Mouse (Mus musculus): ENCODE measurements around the gene Chmp2b. TPM values are rescaled to one million over a fixed set of nuclear protein-coding genes. Genes with fewer than 3 reads are reported as not detected.

The Chmp2b gene
- total and polyA plus RNA-seq, 3 experiments = 28.2 to 70.4 (median 50.3) TPM

DNA sequence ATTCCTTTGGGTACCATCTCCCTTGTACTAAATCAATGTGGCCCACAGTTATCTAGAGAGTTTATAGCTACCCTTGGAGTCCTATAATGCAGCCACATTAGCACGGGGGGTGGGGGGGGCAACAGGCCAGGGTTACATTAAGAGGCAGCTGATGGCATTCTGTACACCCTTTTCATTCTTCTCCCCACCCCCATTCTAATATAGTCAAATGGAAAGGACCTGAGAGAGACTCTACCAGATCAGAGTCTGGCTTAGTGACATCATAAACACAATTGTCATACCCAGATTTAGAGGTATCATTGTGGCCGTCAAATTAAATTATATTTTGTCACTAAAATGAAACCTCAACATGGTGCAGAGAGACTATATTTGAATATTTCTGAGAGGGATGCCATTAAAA is 36.5 kb downstream of the Chmp2b start (continued):
- TF ChIP-seq SIN3A (IDR thresholded peaks at IDR 0.05; ENCODE audit: low read length) = no peak

DNA sequence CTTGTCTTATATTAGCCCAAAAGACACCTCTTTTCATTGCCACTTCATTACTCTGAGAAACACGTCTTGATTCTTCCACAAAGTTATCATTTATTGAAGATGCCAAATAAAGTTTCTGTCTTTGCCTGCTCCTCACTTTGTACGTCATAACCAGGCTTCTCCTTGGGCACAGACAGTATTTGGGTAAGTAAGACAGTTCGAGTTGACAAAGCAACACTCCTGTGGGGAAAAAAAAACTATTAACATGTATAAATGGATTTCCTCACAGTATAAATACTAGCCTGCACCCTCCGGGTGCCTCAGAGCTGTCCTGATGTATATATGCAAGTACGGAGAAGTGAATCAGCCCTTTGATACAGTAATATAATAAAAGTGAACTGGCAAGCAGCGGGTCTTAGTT is 42.3 kb downstream of the Chmp2b start, which contains the start of gene Pou1f1:
Pou1f1 (plus strand) TSS at position 301 of the 400 bp plus-strand sequence.
- no peaks in the 10 kb centered on the region for H3K9me3 ChIP-seq (replicated peaks; ENCODE audit: low read length)
- no peaks in the 10 kb centered on the region for H3K27me3 ChIP-seq (replicated peaks)
- no peak for DNase-seq (ENCODE audit: extremely low read depth)
- no peaks in the 10 kb centered on the region for H3K79me2 ChIP-seq (replicated peaks; ENCODE audit: control insufficient read depth, extremely low read depth, insufficient read depth, poor library complexity, severe bottlenecking)
- in situ Hi-C loops (cut with MboI; ENCODE audit: low pct_ligation_motif_present, low pct_unique_long_range_greater_than_20kb, low sequenced_read_pairs) (no loop called here), dilution Hi-C loops (cut with MboI; ENCODE audit: extremely low pct_ligation_motif_present, extremely low pct_unique_long_range_greater_than_20kb, low sequenced_read_pairs) (no loop called here)
- H3K36me3 ChIP-seq (replicated peaks in 1 of 2; ENCODE audit: control insufficient read depth in 1 of 2, insufficient read depth in 1 of 2, low read length in 1 of 2) = no peaks in the 10 kb centered on the region
- no peak within 1 kb of the TSS for H3K27ac ChIP-seq (ENCODE audit: insufficient read depth, low read depth)
- H3K9ac ChIP-seq (ENCODE audit: insufficient read depth, low read depth) = no peak within 1 kb of the TSS
- no peaks in the 10 kb centered on the region for H3K4me1 ChIP-seq (ENCODE audit: control insufficient read depth in 1 of 2, insufficient read depth in 2 of 2)
- H3K4me2 ChIP-seq (ENCODE audit: insufficient read depth, low read depth, poor library complexity, severe bottlenecking) = no peak within 1 kb of the TSS
- TF ChIP-seq RAD21 (IDR thresholded peaks at IDR 0.05; ENCODE audit: low read depth, low read length) = no peak
- H3K4me3 ChIP-seq (replicated peaks in 1 of 3; ENCODE audit: low read depth in 2 of 3, low read length in 2 of 3, poor library complexity in 1 of 3) = no peak within 1 kb of the TSS

DNA sequence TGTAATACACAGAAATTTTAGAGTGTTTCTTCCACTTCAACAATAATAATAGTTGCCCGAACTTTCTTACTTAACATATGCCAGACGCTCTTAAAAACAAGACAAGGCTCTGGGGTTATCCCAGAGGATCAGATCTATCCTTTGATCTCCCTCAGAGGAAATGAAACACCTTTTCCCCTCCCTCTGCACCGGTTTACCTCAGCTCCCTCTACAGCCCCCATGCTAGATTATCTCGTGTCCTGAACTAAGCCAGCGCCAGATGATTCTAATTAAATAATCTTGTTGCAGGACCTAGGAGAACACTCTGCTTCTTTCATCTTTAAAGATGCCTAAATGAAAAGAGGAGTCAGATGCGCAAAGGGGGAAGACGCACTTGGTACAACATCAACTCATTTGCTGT is 48.3 kb downstream of the Chmp2b start:
- DNase-seq (ENCODE audit: extremely low read depth) = no peak
- in situ Hi-C loops (cut with MboI; ENCODE audit: low pct_ligation_motif_present, low pct_unique_long_range_greater_than_20kb, low sequenced_read_pairs) = no loop called here
- Histone ChIP-seq H3K27ac (ENCODE audit: insufficient read depth, low read depth) (no peak overlapping the region), H3K4me3 (replicated peaks in 1 of 3; ENCODE audit: low read depth in 2 of 3, low read length in 2 of 3, poor library complexity in 1 of 3) (no peak overlapping the region), H3K79me2 (replicated peaks; ENCODE audit: control insufficient read depth, extremely low read depth, insufficient read depth, poor library complexity, severe bottlenecking) (no peaks in the 10 kb centered on the region), H3K9ac (ENCODE audit: insufficient read depth, low read depth) (no peak overlapping the region), H3K27me3 (replicated peaks) (no peaks in the 10 kb centered on the region), H3K4me2 (ENCODE audit: insufficient read depth, low read depth, poor library complexity, severe bottlenecking) (no peak overlapping the region), H3K9me3 (replicated peaks; ENCODE audit: low read length) (no peaks in the 10 kb centered on the region), H3K36me3 (replicated peaks in 1 of 2; ENCODE audit: control insufficient read depth in 1 of 2, insufficient read depth in 1 of 2, low read length in 1 of 2) (no peaks in the 10 kb centered on the region), H3K4me1 (ENCODE audit: control insufficient read depth in 1 of 2, insufficient read depth in 2 of 2) (no peaks in the 10 kb centered on the region)
- no peak for TF ChIP-seq HCFC1 (IDR thresholded peaks at IDR 0.05; ENCODE audit: low read depth, low read length)
- TF ChIP-seq TBP (conservative IDR thresholded peaks at IDR 0.05; ENCODE audit: low read depth, low read length) = no peak
- no peak for TF ChIP-seq RAD21 (IDR thresholded peaks at IDR 0.05; ENCODE audit: low read depth, low read length)
- TF ChIP-seq ZMIZ1 (IDR thresholded peaks at IDR 0.05; ENCODE audit: low read depth, low read length) = no peak
- no peak for TF ChIP-seq CTCF (conservative IDR thresholded peaks at IDR 0.05 in 1 of 2, IDR thresholded peaks at IDR 0.05 in 1 of 2; ENCODE audit: low read depth in 2 of 2, low read length in 2 of 2)
- TF ChIP-seq NRF1 (IDR thresholded peaks at IDR 0.05; ENCODE audit: low read depth, low read length) = no peak
- TF ChIP-seq POLR2A (IDR thresholded peaks at IDR 0.05; ENCODE audit: low read depth, low read length) = no peak
- no peak for TF ChIP-seq BHLHE40 (IDR thresholded peaks at IDR 0.05; ENCODE audit: low read depth, low read length)
- no peak for TF ChIP-seq MAZ (IDR thresholded peaks at IDR 0.05; ENCODE audit: low read depth, low read length)
- no peak for TF ChIP-seq ZC3H11A (IDR thresholded peaks at IDR 0.05; ENCODE audit: low read depth, low read length)
- no peak for TF ChIP-seq IRF4 (IDR thresholded peaks at IDR 0.05; ENCODE audit: low read depth, low read length)
- TF ChIP-seq ZKSCAN1 (IDR thresholded peaks at IDR 0.05; ENCODE audit: borderline replicate concordance, low read depth, low read length) = no peak
- no peak for TF ChIP-seq MAX (IDR thresholded peaks at IDR 0.05; ENCODE audit: low read length)
- no peak for TF ChIP-seq USF1 (IDR thresholded peaks at IDR 0.05; ENCODE audit: low read depth, low read length)
- no peak for TF ChIP-seq ZNF384 (IDR thresholded peaks at IDR 0.05; ENCODE audit: low read depth, low read length)
- dilution Hi-C loops (cut with MboI; ENCODE audit: extremely low pct_ligation_motif_present, extremely low pct_unique_long_range_greater_than_20kb, low sequenced_read_pairs) = no loop called here
